Mouse (Mus musculus): ENCODE data around the gene Uhrf1bp1l.

Gene Uhrf1bp1l

GRCm38 (mm10) chr10:89855251-89855875 is 110.6 kb downstream of the Uhrf1bp1l start:
- no peak for DNase-seq

GRCm38 (mm10) chr10:89856286-89856685 is 111.5 kb downstream of the Uhrf1bp1l start:
- DNase-seq, result no peak

GRCm38 (mm10) chr10:89868211-89868610 is 123.4 kb downstream of the Uhrf1bp1l start:
- no peak for DNase-seq

GRCm38 (mm10) chr10:89868836-89869235 is 124.0 kb downstream of the Uhrf1bp1l start:
- no peak for DNase-seq

All from B cell, adult 2 months (primary cell).